8 mouse cellular contexts compared by ENCODE assay signal in genomic region chr12:75735246-75736200, GRCm38 (mm10). TPM values are rescaled to one million over a fixed set of nuclear protein-coding genes. Genes with fewer than 3 reads are reported as not detected.
A peak's percentile ranks its signal among the peaks of the same experiment; 100 is the strongest.
DNase-seq lines count a peak whose midpoint lies in the region; ATAC-seq lines count a peak whose summit lies in the region.

Gene Sgpp1, minus strand, starts transcription at chr12:75735729.

- H3K9ac ChIP-seq in hindbrain, embryonic 14.5 days, result peak within 1 kb of the TSS; percentile 95

- peak within 1 kb of the TSS; percentile 77 for H3K27ac ChIP-seq in hindbrain, embryonic 14.5 days

- no peaks in the 10 kb centered on the region for H3K9me3 ChIP-seq in hindbrain, embryonic 14.5 days (ENCODE audit: control insufficient read depth, low read length)

- peak within 1 kb of the TSS; percentile 87 for H3K4me3 ChIP-seq in hindbrain, embryonic 14.5 days (replicated peaks; ENCODE audit: low read length)

- under 1% methylated on average over 102 of the region's 105 CpGs for WGBS in hindbrain, embryonic 14.5 days

- no peaks in the 10 kb centered on the region for H3K36me3 ChIP-seq in hindbrain, embryonic 14.5 days (replicated peaks; ENCODE audit: control insufficient read depth, insufficient read depth)

- ATAC-seq in hindbrain, embryonic 14.5 days (ENCODE audit: low FRiP score), result peak; percentile 95

- H3K4me1 ChIP-seq in hindbrain, embryonic 14.5 days (replicated peaks; ENCODE audit: control insufficient read depth, insufficient read depth, low read length), result peaks cover 23% of the 10 kb centered on the region

- H3K27me3 ChIP-seq in hindbrain, embryonic 14.5 days (ENCODE audit: control insufficient read depth, insufficient read depth, low read length), result peaks cover 12% of the 10 kb centered on the region; the same call in 1 of the 2 replicates

- peak; percentile 83 for DNase-seq in R1 (ENCODE audit: low read depth, low spot score)
- DNase-seq in cerebellum, postnatal 36 days, result peak; percentile 82 to 85
- peak; percentile 74 to 80 for DNase-seq in frontal cortex, postnatal 36 days (ENCODE audit: low spot score in 2 of 2)
- peak; percentile 86 for DNase-seq in hindbrain, embryonic 14.5 days (ENCODE audit: low spot score)
- DNase-seq in layer of hippocampus, postnatal 25 days (ENCODE audit: extremely low spot score in 1 of 2, low spot score in 1 of 2), result peak; percentile 62 to 66
- DNase-seq in lung, postnatal 14 days, result peak; percentile 84
- DNase-seq in retina, adult 2 months (ENCODE audit: low read depth, low spot score), result peak; percentile 69
- DNase-seq in thymus, postnatal 25 days, result peak; percentile 86

- peak within 1 kb of the TSS; percentile 89 for H3K4me2 ChIP-seq in hindbrain, embryonic 14.5 days (replicated peaks)

RNA-seq across cellular contexts. Expression of gene Sgpp1, which starts in this region (rescaled TPM):
- 16.6 and 21.0 TPM in 2 replicates for polyA plus RNA-seq in hindbrain, embryonic 14.5 days (2014; fragmentation: Nextera tagmentation; extraction: Ambion mirVana)
- 10 to 100 TPM; 30.1 to 34.8 TPM for total RNA-seq in layer of hippocampus, postnatal 25 days (2021)

Comparison
In these comparisons a context has a peak if more than half of its experiments do, and no peak if none do; other contexts are left out.
1. Peak in every context shown above with its lines: DNase-seq, ATAC-seq, H3K4me3 ChIP-seq and H3K27ac ChIP-seq.